Mouse (Mus musculus) gastrocnemius, postnatal 14 days (tissue): Measurements from ENCODE around the gene Edn1. TPM values are rescaled to one million over a fixed set of nuclear protein-coding genes. Genes with fewer than 3 reads are reported as not detected.

Experiments
- DNase-seq: peaks from one replicate; pipeline ENCODE4 v3.0.0; 2021; ENCODE audit warnings: mixed read lengths
- intact Hi-C: fragments of 180-260 bp; cut with DNase I; formaldehyde crosslinking; loops from one replicate; pipeline ENCODE4 v1.15.1; 2025; ENCODE audit warnings: low total_unique reads
- long read RNA-seq, 2 experiments: library from polyadenylated mRNA; stranded (forward); transcript quantifications; one replicate each; pipeline ENCODE4 v2.0.0; 2021
- total RNA-seq, 2 experiments: library from RNA; stranded (reverse); gene quantifications; 2 replicates each; pipeline ENCODE4 v1.2.3; 2021

The Edn1 gene
- 1 to 10 TPM; 1.2 to 1.6 TPM for total RNA-seq
- long read RNA-seq, experiment 1, partial matches to known transcripts = 0 of 2 reads
- long read RNA-seq, experiment 1, other reads (novel, unspliced or antisense) = 0 of 2 reads
- long read RNA-seq, experiment 2, partial matches to known transcripts = 0 of 1 reads
- long read RNA-seq, experiment 2, other reads (novel, unspliced or antisense) = 0 of 1 reads

DNA sequence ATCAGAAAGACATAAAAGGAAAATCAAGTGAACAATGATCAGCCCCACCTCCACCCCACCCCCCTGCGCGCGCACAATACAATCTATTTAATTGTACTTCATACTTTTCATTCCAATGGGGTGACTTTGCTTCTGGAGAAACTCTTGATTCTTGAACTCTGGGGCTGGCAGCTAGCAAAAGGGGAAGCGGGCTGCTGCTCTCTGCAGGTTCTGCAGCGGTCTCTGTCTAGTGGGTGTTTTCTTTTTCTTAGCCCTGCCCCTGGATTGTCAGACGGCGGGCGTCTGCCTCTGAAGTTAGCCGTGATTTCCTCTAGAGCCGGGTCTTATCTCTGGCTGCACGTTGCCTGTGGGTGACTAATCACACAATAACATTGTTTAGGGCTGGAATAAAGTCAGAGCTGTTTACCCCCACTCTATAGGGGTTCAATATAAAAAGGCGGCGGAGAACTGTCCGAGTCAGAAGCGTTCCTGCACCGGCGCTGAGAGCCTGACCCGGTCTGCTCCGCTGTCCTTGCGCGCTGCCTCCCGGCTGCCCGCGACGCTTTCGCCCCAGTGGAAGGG lies at the start of gene Edn1:
TSS of gene Edn1 (plus strand) at position 316 of the 561 bp plus-strand sequence.
- peak; percentile 22 for DNase-seq
- intact Hi-C loops = no loop called here

DNA sequence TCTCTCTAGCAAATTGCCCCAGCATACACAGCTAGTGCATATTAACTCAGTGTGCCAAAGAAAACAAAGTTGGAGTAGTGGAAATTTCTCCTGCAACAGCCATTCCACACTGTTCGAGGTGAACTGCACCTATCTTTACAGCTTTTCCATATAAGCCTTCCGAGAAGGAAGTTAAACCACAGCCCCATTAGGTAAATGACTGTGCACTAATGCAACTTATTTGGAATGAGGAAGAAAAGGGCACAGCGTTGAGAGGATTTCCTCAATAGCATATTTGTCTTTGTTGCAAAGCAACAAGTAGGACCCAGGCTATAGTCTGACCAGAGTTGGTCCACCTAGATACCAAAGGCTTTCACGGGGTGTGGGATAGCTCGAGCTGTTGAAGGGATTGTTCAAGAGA lies 47.5 kb upstream of the Edn1 start:
- no peak for DNase-seq
- intact Hi-C loops = no loop called here

DNA sequence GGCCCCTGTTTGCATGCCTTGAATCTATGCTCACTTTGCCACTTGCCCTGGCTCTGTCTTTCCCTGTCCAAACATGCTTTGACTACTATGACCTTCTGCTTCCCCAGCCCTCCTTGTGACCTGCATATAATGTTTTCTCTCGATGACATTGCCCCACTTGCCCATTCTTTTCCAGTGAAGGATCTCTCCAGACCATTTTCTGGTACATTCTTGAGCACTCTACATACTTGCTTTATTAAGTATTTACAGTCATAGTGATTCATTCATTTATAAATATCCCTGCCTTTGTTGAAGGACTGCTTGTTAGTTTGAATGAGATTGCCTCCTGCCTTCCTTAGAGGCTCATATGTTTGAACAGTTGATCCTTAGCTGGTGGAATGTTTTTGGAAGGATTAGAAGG lies 46.2 kb upstream of the Edn1 start:
- no peak for DNase-seq
- intact Hi-C loops = no loop called here

DNA sequence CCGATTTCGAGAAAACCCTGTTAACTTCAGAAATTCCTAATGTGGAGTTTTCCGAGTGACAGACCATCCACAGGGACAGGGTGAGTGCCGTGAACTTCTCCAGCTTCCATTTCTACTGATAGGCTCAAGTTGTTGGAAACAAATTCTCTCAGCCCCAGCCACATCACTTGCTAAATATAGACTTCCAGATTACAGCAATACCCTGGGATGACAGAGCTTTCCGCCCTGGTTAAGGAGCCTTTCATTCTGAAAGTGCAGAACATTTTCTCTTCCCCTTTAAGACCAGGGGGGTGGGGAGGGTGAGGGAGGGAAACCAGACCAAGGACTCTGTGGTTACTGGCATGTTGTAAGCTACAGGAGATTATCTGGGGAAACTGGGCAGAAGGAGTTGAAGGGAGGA lies 42.9 kb upstream of the Edn1 start:
- no peak for DNase-seq
- intact Hi-C loops = no loop called here

DNA sequence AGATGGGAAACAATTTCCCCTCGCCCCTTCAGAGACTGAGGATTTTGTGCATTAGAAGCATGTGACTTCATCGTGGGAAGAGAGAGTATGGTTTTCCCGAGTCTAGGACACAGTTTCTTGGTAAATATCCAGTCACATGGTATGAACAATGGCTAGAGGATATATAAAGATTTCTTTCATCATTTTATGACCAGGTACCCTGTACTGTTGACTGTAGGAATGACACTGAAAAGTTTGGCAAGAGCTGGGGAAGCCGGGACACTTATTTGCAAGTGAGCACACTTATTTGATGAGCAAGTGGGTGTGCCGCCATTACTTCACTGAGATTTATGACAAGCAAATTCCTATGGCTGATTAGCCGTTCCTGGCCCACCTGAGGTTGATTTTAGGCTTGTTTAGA lies 40.6 kb upstream of the Edn1 start:
- no peak for DNase-seq
- intact Hi-C loops = no loop called here

DNA sequence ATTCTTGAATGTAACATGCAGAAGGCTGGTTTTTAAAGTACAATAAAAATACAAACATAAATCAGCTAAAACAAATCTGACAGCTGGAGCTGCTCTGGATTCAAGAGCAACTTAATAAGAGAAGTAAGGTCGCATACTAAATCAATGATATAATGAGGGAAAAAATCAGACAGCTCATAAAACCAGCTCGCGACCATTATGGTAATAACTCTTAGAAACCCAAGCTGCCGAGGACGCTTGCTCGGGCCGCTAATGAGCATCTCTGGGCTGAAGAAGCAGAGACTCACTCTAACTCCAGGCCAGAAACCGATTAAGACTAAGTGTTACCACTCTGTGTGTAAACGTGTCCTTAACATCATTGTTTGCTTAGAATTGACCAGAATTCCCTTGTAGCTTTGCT lies 31.2 kb upstream of the Edn1 start:
- intact Hi-C loops = no loop called here
- DNase-seq = no peak

DNA sequence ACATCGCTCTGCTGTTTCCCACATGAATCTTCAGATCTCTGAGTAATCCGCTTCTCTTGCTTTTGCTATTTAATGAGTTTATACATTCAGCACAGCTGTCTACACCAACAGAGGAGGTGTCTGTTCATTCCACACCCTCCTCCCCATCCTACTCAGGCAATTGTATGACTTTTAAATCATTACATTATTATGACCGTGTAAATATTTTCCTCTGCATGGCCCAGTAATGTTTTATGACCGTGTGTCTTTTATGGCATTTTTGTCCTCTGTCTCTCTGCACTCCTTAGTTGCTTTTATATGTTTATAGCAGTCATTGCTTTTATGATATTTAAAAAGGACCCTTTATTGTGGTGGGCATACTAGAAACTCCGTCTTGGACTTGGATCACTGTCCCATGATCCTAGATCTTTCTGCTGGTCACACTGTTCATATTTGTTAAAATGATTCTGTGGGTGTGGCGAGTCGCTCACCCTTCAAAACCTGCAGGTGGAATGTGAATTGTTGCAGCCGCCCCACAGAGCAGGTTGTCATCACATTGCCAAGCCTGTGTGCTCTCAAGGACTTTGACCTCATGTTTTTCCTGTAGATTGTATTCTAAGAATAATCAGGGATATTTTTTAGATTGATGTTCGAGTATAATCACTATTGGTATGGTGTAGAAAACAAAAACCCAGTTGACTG lies 24.4 kb upstream of the Edn1 start:
- intact Hi-C loops = no loop called here
- DNase-seq = no peak

DNA sequence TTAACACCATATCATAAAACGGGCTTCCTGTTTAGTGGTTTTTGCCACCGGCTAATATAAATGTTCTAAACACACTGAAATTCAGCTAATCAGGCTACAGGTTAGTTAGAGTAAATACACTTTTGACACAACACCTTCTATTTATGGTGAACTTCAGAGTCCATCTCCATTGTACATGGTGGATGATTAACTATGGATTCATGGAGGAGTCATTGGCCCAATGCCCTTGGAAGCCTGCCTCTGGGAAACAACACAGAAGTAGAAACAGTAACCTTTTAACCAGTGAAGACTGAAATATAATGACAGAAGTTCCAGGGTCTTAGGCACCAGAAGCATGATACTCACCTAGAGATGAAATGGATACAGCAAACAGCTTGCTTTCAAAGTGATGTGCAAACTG lies 23.5 kb upstream of the Edn1 start:
- DNase-seq = no peak
- intact Hi-C loops = no loop called here

DNA sequence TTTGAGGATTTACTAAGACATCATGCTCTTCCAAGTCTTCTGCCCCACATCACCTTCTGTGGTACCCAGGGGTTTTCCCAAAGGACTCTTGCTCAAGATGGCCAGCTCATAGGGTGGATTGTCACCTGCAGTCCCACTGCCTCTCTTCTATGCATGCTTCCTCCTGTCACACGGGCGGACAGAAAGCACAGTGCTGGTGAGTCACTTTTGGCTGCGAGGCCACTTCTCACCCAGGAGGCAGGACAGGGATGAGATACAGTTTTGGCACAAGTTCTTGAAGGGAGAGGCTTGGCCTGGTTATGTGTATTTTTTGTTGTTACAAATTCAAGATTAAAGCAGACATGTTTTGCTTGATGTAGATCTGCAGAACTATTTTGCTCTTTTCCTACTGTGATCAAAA lies 15.4 kb upstream of the Edn1 start:
- intact Hi-C loops = no loop called here
- peak; percentile 26 for DNase-seq

DNA sequence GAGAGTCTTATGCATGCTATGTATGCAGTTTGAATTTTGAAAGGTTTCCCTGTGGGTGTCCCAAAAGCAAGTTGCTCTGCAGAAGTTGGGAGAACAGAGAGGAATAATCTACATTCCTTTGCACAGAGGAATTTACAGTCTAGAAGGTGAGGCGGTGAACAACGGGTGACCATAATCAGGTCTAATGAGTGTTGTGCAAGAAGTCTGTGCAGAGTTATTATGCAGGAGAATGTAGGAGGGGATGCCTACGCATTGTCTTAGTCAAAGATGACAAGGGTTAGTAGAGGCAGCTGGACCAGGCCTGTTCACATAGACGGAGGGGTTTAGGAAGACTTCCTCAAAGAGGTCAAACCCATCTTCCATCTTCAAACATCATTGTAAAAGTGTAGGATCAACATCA lies 14.5 kb upstream of the Edn1 start:
- intact Hi-C loops = no loop called here

DNA sequence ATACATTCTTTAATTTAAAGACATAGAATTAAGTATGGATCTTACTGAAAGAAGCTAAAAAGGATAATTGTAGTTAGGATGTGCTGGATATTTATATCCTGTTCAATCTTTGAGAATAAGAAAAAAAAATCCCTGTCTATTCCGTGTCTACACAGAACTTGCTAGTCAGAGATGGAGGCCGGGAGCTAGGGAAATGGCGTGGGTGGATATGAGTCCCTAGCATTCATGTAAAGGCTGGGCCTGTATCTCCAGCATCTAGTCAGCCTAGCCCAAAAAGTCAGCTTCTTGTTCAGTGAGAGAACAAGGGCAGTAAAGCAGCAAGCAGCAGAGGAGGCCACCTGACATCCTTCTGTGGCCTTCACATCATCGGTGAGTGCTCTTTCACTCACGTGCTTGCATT lies 8.7 kb upstream of the Edn1 start:
- intact Hi-C loops = no loop called here
- no peak for DNase-seq

More for the DNA sequence above, 14.5 kb upstream of the Edn1 start:
- no peak for DNase-seq

DNA sequence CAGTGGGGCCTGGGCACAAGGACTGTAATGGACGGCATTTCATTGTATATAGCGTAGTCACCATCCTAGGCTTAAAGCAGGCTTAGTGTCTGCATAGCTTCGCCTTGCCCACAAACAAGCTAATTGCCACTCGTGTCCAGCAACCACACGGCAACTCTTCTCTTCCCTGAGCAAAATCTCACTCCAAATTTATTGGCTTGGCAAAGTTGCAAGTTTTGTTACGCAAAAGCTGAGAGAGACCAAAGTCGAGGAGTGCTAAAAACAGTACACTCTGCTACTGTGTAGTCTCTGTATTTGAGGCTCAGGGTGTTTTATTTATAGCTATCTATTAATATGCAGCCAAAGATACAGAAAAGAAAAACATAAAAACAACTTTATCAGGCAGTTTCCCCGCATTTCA lies 3.0 kb upstream of the Edn1 start:
- no peak for DNase-seq
- intact Hi-C loops = no loop called here

DNA sequence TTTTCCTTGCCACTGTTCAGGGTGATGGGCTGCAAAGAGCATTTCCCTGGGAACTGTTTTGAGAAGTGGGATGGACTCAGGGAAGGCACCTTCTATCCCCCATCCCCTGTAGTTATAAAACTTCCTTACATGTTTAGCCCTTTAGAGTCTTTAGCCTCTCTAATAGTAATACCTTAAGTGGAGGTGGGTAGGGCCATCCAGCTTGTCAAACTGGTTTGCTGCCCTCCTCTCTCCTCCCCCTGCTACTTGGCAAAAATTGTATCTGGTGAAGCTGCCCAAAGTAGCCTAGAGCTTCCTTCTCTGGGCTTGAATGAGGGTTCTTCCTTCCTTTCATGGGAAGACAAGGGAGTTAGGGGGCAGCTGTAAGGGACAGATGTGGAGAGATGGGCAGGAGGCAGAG lies 2.5 kb upstream of the Edn1 start:
- DNase-seq = no peak
- intact Hi-C loops = no loop called here

DNA sequence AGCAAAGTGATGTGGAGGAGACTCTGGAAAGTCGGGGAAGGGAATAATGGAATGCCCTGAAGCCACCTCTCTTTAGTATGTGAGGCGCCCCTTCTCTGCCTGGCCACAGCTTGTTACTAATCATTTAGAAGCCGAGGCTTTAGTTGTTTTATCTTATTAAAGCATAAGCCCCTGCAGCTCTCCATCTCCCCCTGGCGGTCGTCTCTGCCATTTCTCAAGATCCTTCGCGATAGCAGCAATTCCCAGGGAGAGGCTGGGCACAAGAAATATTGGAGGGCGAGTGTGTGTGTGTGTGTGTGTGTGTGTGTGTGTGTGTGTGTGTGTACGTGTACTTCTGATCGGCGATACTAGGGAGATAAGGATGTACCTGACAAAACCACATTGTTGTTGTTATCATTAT lies 709 bp upstream of the Edn1 start:
- intact Hi-C loops = no loop called here
- peak; percentile 74 for DNase-seq

DNA sequence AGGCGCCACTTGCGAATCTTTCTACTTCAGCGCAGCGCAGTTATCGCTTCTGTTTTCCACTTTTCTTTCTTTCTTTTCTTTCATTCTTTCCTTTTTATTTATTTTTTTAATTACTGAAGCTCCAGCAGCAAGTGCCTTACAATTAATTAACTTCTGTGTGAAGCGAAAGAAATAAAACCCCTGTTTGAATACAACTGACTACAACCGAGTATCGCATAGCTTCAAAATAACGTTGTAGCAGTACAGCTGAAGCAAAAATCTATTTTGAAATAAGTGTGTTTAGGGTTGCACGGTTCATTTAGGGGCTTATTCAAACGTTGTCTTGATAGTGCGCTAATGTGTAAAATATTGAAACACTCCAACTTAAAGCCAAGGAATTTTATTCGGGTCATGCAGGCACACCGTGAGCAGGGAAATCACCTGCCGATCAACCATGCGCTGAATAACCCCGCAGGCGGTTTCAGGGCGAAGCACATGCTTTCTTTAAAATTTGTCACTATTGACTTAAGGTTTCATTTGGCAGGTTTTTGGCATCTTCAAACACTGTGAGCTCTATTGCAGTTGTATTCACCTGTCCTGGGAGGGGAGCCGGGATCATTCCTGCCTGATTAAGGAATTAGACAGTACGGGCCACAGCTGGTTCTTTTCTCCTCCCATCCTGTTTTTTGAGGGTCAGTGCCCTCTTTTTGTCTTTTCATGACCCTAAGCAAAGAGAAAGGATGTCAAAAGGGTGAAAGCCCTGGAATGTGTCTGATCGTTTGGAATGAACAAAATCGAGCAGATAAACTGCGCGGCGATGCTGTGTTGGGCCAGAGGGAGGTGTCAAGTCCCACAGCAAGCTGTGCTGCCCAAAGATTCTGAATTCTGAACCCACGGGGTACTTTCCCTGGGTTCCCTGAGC lies 935 bp downstream of the Edn1 start:
- intact Hi-C loops = no loop called here
- DNase-seq = no peak

DNA sequence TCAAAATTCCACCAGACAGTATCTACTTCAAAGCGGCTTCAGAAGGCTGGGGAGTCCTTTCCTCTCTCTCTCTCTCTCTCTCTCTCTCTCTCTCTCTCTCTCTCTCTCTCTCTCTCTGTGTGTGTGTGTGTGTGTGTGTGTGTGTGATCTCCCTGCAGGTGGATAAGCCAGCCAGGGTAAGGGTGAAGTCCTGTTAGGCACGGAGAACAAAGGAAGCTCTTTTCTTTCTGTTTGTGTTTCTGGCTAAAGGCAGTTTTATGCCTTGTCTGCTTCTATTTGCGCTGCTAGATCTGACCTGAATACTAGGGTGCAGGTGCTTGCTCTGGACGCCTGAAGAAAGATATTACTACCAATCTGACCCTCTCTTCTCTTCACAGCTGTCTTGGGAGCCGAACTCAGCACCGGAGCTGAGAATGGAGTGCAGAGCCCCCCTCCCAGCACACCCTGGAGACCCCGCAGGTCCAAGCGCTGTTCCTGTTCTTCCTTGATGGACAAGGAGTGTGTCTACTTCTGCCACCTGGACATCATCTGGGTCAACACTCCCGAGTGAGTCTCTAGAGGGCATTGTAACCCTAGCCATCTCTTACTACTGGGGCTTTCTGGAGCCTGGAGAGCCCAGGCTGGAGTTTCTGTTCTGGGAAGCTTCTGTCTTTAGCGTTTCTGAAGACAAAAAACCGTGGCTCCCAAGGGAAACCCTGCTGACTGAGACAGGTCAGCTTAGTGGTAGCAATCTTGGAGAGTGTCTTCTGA lies 2.1 kb downstream of the Edn1 start:
- no peak for DNase-seq
- intact Hi-C loops = no loop called here

DNA sequence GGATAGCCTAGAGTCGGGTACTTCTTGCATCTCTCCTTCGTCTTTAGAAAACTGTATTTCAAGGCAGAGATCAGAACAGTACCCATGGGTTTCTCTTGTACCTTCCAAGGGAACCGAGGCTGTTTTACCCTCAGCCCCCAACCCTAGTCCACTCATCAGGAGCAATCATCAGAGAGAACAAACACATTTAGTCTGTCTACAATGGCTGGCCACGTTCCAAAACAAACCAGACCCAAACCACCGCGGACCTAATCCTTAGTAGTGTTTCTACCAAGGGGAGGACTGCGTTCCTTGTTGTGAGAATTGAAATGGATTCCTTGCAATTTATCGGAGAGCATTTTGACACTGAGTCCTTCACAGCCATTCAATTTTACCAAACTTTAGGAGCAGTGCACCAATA lies 2.9 kb downstream of the Edn1 start:
- no peak for DNase-seq
- intact Hi-C loops = no loop called here

DNA sequence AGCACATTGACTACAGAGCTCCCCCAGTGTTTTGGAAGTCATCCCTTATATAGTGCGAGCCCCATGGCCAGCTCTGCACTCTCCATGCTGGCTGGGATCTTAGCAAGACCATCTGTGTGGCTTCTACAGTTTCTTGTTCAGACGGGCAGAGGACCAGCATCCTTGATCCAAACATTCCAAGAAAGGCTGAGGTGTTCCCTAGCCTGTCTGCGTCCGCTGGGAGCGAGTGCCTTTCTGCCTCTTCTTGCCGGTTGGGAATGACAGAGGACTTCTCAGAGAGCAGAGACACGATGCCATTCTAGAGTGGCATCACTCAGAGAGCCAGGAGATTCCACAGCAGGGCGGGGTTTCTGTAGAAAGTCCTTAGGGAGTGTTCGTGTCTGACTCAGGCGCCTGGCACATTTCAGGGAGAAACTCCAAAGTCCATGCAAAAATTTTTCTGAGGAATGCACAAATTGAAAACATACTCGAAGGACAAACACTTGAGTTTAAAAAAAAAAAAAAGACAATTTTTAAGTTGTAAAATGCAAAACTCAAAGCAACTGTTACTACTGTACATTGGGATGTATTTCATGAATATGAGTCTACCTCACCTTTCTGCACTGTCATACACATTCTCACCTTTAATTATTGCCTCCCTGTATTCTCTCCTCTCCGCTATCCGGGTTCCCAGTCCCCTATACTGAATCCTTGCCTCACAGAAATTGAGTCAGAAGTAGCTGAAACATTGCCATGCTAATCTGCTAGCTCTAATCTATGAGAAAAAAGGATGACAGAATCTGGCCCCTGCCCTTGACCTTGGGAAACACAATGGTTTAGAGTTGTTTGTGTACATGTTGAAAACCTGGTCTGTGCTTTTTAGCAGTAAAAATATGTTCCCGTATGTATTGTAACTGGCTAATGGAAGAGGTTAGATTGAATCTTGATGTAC lies 5.9 kb downstream of the Edn1 start:
- no peak for DNase-seq
- intact Hi-C loops = no loop called here
